Mouse (Mus musculus): Measurements from ENCODE around the gene Dedd.
"Not testable (repeated sequence)": the region's sequence is repeated elsewhere in the genome, so short reads cannot be mapped to it uniquely, and the experiment has no call there.

Gene Dedd

DNA sequence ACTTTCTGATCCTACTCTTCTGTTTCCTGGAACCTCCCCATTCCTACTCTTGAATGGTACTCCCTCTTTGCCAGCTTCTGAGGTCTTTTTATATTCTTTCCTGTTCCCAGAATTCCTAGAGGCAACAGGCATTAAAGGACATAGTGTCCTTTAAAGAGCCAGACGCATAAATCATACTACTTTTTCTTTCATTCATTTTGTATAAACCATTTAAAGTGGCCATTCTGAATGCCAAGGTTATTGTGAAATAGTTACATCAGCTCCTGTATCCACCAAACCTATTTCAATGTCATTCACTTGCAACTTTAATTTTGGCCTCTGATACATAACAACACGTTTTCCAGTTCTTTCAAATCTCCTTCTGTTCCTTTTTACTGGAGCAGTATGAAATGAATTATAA, 19.6 kb upstream of the Dedd start:
- no peak for DNase-seq (ENCODE audit: extremely low read depth, insufficient read length, low spot score)

DNA sequence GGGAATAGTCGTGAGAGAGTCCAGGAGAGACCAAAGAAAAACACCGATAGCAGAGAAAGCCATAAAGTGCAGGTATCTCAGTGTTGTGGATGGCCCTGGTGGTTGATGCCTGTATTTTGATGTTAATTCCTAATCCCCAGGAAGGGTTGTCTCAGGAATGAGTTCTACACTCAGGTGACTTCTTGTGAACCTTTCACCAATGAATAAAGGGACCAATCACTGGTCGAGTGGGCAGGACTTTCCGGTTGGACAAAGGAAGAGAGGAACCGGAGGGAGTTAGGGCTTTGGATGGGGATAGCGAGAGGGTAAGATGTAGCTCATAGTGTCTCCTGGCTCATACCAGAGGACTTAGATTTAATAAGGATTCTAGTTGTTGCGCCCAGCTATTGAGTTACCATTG, 9.2 kb upstream of the Dedd start:
- DNase-seq (ENCODE audit: extremely low read depth, insufficient read length, low spot score): no peak

- no peak for DNase-seq (ENCODE audit: extremely low read depth, insufficient read length, low spot score)
Observed at GRCm38 (mm10) chr1:171320151-171320550, 8.8 kb upstream of the Dedd start.

DNA sequence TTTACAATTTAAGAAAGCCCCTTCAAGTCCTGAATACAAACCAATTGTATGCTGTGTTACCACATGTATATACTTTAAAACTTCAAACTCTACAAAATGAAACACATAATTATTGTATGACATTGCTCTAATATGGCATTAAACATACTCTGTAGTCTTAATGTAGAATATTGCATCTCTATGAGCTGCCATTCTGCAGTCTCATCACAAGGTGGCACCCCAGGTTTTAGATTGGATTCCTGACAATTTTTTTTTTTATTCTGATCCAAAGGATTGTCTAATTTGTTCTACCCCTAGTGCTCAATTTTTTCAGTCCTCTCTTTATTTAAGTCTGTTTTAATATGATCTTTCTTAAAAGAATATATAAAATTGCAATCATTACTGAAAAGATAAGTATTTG, 7.5 kb upstream of the Dedd start:
- no peak for DNase-seq (ENCODE audit: extremely low read depth, insufficient read length, low spot score)

DNA sequence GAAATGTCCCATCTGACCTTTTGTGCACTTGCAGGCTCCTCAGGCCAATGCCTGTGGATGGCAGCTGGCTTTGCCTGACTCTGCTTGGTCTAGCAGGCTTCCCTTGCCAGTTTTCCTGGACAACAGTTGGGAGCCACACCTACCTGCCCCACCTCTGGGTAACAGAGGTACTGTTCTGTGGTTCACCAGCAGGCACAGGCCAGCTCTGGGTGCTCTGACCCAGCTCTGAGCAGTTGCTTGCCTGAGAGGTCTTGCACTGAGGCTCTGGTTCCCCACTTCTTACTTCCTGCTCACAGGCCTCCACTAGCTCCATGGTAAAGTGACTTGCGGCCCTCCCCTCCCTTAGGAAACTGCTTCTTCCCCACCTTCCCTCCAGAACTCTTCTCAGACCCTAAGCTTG, 6.9 kb upstream of the Dedd start:
- no peak for DNase-seq (ENCODE audit: extremely low read depth, insufficient read length, low spot score)

DNA sequence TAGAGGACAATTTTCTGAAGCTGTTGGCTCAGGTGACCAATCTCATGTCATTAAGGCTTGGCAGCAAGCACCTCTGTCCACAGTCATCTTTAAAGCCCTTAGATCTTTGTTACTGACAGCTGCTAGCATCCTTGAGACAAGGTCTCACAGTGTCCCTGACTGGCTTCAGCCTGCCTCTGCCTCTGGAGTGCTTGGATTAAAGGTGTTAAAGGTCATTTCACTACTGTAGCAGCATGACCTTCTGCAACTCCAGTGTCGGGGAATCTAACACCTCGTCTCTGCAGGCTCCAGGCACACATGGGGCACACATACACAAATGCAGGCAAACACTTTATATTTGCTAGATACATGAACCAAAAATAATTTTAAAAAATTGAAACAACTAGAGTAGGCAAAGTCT, 3.4 kb upstream of the Dedd start:
- no peak for DNase-seq (ENCODE audit: extremely low read depth, insufficient read length, low spot score)

- DNase-seq (ENCODE audit: extremely low read depth, insufficient read length, low spot score): not testable (repeated sequence)
Observed at GRCm38 (mm10) chr1:171326588-171326987, 2.4 kb upstream of the Dedd start.

GRCm38 (mm10) chr1:171328244-171328643, 701 bp upstream of the Dedd start:
- DNase-seq (ENCODE audit: extremely low read depth, insufficient read length, low spot score): peak; percentile 19

GRCm38 (mm10) chr1:171329433-171330215, 679 bp downstream of the Dedd start:
- DNase-seq (ENCODE audit: extremely low read depth, insufficient read length, low spot score): no peak

DNA sequence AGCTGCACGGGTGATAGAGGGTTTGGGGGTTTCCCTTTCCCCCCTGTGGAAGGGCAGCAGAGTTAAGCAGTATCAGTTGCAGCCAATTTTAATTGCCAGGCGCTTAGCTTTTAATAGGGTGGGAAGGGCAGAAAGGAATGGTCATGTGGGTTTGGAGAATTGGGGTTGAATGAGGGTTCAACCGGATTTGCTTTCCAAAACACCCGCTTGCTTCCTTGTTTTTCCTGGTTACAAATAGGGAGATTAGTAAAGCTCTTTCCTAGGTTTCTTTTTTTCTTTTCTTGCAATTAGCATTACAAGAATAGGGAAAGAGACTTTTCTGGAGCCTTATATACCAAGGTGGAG, 1.2 kb downstream of the Dedd start:
- no peak for DNase-seq (ENCODE audit: extremely low read depth, insufficient read length, low spot score)

DNA sequence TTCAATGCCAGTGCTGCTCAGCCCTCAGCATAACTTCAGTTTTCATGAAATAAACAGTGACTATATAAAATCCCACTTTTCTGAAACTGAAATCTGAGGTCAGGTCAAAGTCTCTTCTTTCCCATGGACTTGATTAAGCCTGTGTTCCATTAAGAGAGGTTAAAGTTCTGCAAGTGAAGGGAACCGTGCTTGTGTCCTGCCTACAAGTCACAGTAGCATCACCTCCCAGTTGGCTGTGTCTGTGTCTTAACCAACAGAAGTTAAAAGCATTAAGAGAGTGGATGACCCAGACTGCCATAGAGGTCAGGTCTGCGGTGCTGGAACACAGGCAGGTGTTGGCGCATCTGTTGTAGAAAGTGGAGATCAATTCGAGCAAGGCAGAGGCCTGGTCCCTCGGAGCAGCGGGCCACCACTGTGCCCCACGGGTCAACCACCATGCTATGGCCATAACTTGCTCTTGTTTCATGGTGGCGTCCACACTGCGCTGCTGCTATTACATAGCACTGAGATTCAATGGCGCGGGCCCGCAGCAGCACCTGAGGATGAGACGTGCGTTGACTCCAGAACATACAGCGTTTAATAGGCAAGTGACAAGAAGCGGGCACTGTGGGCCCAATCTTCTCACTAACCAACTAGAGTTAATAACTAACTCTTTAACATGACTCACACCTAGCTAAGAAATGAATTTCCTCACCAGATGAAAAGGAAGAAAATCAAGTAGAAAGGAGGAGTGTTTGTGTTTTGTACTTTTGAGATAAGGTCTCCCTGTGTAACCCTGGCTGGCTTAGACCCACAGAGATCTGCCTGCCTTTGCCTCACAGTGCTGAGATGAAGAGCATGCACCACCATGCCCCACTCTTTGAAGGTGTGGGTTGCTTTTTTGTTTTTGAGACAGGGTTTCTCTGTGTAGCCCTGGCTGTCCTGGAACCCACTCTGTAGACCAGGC, 13.6 kb downstream of the Dedd start:
- DNase-seq (ENCODE audit: extremely low read depth, insufficient read length, low spot score): no peak

DNA sequence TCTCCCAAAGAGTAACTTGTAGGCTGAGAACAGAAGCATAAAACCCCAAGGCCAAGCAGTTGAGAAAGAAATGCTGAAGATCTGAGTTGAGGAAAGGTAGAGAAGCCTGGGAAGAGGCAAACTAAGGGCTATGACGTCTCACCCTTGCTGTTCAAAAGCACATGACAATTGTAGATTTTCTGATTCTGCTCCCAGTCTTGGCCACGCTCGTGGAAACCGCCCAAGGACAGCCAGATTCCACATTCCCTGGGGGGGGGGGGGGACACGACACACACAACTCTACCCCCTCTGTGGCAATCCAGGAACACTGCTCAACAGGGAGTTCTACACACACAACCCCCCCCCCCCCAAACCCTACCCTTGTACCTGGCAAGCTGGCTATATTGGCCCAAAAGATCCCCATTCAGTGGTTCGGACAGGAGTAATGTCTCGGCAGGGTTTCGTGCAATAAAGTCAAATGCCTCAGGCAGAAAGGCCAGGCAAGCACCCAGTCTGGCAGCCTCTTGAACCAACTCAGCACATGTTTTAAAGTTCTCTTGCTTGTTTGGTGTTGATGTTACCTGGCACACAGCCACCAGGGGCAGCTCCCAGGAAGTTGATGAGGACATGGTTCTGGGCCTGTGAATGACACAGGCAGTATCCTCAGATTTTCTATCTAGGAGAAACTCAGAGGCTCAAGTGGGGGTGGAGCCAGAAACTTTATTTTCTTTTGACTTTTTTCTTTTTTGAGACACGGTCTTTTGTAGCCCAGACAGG, 15.2 kb downstream of the Dedd start:
- no peak for DNase-seq (ENCODE audit: extremely low read depth, insufficient read length, low spot score)

DNA sequence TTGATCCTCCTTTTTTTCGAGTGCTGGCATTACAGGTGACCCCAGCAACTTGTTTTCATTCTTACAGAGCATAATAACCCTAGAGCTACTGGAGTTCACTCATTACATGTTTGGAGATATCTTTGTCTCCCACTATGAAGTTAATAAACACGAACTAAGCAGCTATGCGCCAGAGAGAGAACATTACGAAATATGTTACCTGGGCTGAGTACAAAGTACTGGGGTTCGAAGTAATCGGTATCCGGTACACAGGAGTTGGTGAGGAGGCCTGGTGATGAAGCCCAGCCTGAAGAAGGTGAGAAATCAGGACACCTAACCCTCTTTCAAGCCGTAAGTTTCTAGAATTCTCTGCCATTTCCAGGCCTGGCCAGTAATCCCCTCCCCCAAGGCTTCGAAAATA, 15.8 kb downstream of the Dedd start:
- DNase-seq (ENCODE audit: extremely low read depth, insufficient read length, low spot score): no peak

DNA sequence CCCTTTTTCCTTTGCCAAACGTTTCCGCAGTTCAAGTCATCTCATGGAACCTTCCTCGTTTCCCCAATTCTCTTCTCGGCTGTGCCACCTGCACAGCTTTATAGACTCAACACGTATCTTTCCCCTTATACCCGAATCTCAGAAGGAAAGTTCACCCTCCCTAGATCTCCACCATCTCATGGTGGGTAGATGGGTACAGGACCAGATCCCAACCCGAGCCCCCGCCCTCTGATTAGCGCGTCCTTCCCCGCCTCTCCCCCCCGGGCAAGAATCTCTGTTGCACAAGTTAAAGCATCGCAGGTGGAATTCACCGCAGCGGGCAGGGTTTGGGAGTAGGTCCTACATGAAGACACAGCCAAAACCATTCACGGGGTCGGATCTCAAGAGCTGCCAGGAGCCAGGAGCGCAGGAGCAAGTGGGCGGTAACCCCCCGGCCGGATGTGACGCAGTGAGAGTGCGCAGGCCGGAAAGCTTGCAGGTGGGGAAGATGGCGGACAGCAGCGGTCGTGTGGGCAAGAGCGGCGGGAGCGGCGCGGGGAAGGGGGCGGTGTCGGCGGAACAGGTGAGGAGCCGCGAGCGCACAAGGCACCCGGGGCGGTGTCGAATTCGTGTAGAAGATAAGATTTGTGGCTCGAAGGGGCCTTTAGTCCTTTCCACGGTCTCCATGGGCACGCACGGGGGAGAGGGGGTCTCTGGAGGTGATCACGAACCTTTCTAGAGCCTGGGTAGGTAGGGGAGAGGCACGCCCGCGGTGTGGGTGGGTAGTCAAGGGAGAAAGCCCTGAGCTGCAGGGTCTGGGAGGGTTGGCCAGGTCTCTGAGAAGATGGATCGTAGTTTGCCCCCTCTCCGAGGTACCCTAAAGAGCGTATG, 16.5 kb downstream of the Dedd start, which contains the start of the genes Nit1 and Pfdn2:
Nit1 (minus strand) TSS at position 422 of the 870 bp plus-strand sequence.
Pfdn2 (plus strand) TSS at position 446 of the 870 bp plus-strand sequence.
- DNase-seq (ENCODE audit: extremely low read depth, insufficient read length, low spot score): peak; percentile 91

DNA sequence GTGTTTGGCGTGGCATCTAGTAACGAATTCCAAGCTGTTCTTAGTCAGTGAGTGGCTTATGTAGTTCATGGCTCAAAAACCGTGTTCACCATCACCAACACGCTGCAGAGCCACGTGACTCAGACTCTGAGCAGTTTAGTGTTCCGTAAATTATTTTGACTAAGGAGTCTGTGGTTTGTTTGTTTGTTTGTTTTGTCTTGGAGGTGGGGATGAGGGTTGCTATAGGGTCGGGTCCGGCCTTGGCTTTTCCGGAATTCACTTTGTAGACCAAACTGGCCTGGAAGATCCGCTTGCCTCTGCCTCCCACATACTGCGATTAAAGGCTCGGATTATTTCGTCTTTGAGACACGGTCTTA, 17.1 kb downstream of the Dedd start:
- DNase-seq (ENCODE audit: extremely low read depth, insufficient read length, low spot score): no peak

GRCm38 (mm10) chr1:171348665-171349064, 19.7 kb downstream of the Dedd start:
- DNase-seq (ENCODE audit: extremely low read depth, insufficient read length, low spot score): no peak

- DNase-seq (ENCODE audit: extremely low read depth, insufficient read length, low spot score): no peak
Observed at GRCm38 (mm10) chr1:171349210-171349609, 20.3 kb downstream of the Dedd start.

DNA sequence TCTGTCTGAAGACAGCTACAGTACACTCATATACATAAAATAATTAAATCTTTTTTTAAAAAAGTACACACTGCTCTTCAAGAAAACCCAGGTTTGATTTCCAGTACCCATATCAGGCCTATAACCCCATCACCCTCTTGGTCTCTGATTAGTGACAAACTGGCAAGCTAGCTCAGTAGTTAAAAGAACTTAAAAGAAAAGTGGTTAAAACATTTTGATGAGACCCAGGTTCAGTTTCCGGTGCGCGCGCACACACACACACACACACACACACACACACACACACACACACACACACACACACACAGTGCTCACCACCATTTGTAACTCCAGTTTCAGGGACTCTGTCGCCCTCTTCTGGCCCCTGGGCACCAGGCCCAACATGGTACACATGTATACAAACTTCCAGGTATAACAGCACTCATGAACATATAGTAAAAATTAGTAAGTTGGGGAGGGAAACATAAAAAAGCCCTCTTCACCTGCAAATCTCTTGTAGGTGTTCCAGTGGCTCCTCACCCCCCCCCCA, 26.9 kb downstream of the Dedd start:
- DNase-seq (ENCODE audit: extremely low read depth, insufficient read length, low spot score): no peak

DNA sequence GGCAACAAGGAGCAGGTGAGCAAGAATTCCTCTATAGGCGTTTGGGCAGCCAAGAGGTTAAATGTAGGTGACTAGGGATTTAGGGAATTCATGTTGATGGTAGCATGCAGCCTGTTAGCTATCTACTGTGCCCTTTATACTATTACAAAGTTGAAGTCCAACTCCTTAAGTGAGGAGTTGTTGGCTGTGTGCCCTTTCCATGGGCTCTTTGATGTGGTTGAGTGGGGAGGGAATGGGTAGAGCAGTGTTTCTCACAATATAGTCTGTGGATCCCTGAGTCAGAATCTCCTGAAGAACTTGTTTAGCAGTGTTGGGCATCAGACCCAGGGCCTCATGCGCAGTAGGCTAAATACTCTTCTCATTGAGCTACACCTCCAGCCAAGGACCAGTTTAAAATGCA, 27.9 kb downstream of the Dedd start:
- no peak for DNase-seq (ENCODE audit: extremely low read depth, insufficient read length, low spot score)

GRCm38 (mm10) chr1:171358421-171358820, 29.5 kb downstream of the Dedd start:
- DNase-seq (ENCODE audit: extremely low read depth, insufficient read length, low spot score): no peak
